Mouse (Mus musculus): Measurements from ENCODE around the gene Ssc5d. TPM values are rescaled to one million over a fixed set of nuclear protein-coding genes. Genes with fewer than 3 reads are reported as not detected.

Ssc5d gene
- polyA plus RNA-seq, 1 experiment = 4.5 TPM

DNA sequence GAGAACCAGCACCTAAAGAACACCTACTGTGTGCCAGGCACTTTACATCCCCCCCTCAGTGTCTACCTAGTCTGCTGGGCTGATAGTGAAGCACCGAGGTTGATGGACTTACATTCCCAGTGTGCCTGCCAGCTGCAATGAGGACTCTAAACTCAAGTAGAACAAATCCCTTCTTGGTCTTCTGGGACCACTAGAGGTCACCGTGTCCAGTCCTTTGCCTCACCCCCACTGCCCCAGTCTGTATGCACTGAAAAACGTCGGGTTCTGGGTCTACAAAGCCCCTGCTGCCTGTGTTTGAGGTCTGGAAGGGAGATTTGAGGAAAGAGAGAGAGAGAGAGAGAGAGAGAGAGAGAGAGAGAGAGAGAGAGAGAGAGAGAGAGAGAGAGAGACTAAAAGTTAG is 1.1 kb upstream of the Ssc5d start:
- Histone ChIP-seq H3K36me3 (ENCODE audit: control insufficient read depth, insufficient read depth, low read length) (peaks cover 13% of the 10 kb centered on the region), H3K4me1 (ENCODE audit: control insufficient read depth, insufficient read depth, insufficient read length, low read length) (peaks cover 2% of the 10 kb centered on the region), H3K27ac (ENCODE audit: insufficient read depth, low read depth, low read length) (peak overlapping the region; percentile 39), H3K4me3 (ENCODE audit: low read depth, low read length) (no peak overlapping the region), H3K27me3 (ENCODE audit: control insufficient read depth, insufficient read depth, low read length) (peaks cover 12% of the 10 kb centered on the region; the same call in 1 of the 2 replicates)
- no peak for TF ChIP-seq POLR2A (IDR thresholded peaks at IDR 0.05; ENCODE audit: low read depth, low read length)
- no peak for TF ChIP-seq CTCF (IDR thresholded peaks at IDR 0.05; ENCODE audit: extremely low read depth, insufficient read length, insufficient replicate concordance, low read depth, low read length)
- 2% methylated on average over 4 of the region's 4 CpGs for WGBS

GRCm38 (mm10) chr7:4924891-4925301 is 689 bp upstream of the Ssc5d start:
- peaks cover 12% of the 10 kb centered on the region; the same call in 1 of the 2 replicates for H3K27me3 ChIP-seq (ENCODE audit: control insufficient read depth, insufficient read depth, low read length)
- WGBS = 5% methylated on average over 4 of the region's 4 CpGs
- H3K4me3 ChIP-seq (ENCODE audit: low read depth, low read length) = no peak overlapping the region
- H3K4me1 ChIP-seq (ENCODE audit: control insufficient read depth, insufficient read depth, insufficient read length, low read length) = peaks cover 2% of the 10 kb centered on the region
- peak overlapping the region; percentile 63 for H3K27ac ChIP-seq (ENCODE audit: insufficient read depth, low read depth, low read length)
- H3K36me3 ChIP-seq (ENCODE audit: control insufficient read depth, insufficient read depth, low read length) = peaks cover 9% of the 10 kb centered on the region
- no peak for TF ChIP-seq CTCF (IDR thresholded peaks at IDR 0.05; ENCODE audit: extremely low read depth, insufficient read length, insufficient replicate concordance, low read depth, low read length)
- TF ChIP-seq POLR2A (IDR thresholded peaks at IDR 0.05; ENCODE audit: low read depth, low read length) = no peak

DNA sequence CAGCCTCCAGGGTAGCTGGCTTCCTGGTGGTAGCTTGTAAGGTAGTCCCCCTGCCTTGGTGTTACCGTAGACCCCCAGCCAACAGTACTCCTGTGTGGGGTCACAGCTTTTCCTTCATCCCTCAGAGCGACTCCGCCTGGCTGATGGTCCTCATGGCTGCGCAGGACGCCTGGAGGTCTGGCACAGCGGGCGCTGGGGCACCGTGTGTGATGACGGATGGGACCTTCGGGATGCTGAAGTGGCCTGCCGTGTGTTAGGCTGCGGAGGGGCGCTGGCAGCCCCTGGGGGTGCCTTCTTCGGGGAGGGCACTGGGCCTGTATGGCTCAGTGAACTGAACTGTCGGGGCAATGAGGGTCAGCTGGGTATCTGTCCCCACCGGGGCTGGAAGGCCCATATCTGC is 1.3 kb downstream of the Ssc5d start:
- WGBS = 81% methylated on average over 16 of the region's 16 CpGs
- TF ChIP-seq POLR2A (IDR thresholded peaks at IDR 0.05; ENCODE audit: low read depth, low read length) (no peak), CTCF (IDR thresholded peaks at IDR 0.05; ENCODE audit: extremely low read depth, insufficient read length, insufficient replicate concordance, low read depth, low read length) (no peak)
- H3K27ac ChIP-seq (ENCODE audit: insufficient read depth, low read depth, low read length) = no peak overlapping the region

DNA sequence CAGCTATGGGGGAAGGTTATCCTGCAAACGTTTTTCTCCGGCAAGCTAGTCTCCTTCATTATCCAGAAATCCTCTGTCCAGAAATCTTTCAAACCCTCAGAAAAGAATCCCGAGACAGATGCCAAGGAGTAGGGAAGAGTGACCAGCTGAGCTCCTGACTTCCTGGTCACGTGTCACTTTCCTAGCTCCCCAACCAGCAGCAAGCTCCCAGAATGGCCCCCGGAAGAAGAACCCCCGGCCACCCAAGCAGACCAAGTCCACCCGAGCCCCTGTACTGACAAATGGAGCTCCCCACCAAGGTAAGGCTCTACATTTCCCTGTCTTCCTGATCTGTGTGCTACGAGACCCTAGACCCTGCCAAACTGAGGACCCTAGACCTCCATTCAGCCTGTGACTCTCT is 2.1 kb downstream of the Ssc5d start:
- Histone ChIP-seq H3K4me1 (ENCODE audit: control insufficient read depth, insufficient read depth, insufficient read length, low read length) (no peaks in the 10 kb centered on the region; the same call in none of the 2 replicates), H3K27ac (ENCODE audit: insufficient read depth, low read depth, low read length) (0 out of 2 replicates have a peak overlapping the region, but pooled peaks have one; percentile 49), H3K27me3 (ENCODE audit: control insufficient read depth, insufficient read depth, low read length) (peaks cover 12% of the 10 kb centered on the region; the same call in 1 of the 2 replicates), H3K36me3 (ENCODE audit: control insufficient read depth, insufficient read depth, low read length) (no peaks in the 10 kb centered on the region), H3K4me3 (ENCODE audit: low read depth, low read length) (peak overlapping the region; percentile 41)
- TF ChIP-seq CTCF (IDR thresholded peaks at IDR 0.05; ENCODE audit: extremely low read depth, insufficient read length, insufficient replicate concordance, low read depth, low read length) = no peak
- no peak for TF ChIP-seq POLR2A (IDR thresholded peaks at IDR 0.05; ENCODE audit: low read depth, low read length)
- WGBS = 49% methylated on average over 8 of the region's 8 CpGs

More for the DNA sequence above, 1.3 kb downstream of the Ssc5d start:
- Histone ChIP-seq H3K4me3 (ENCODE audit: low read depth, low read length) (no peak overlapping the region), H3K36me3 (ENCODE audit: control insufficient read depth, insufficient read depth, low read length) (no peaks in the 10 kb centered on the region), H3K4me1 (ENCODE audit: control insufficient read depth, insufficient read depth, insufficient read length, low read length) (peaks cover 2% of the 10 kb centered on the region), H3K27me3 (ENCODE audit: control insufficient read depth, insufficient read depth, low read length) (peaks cover 12% of the 10 kb centered on the region; the same call in 1 of the 2 replicates)

DNA sequence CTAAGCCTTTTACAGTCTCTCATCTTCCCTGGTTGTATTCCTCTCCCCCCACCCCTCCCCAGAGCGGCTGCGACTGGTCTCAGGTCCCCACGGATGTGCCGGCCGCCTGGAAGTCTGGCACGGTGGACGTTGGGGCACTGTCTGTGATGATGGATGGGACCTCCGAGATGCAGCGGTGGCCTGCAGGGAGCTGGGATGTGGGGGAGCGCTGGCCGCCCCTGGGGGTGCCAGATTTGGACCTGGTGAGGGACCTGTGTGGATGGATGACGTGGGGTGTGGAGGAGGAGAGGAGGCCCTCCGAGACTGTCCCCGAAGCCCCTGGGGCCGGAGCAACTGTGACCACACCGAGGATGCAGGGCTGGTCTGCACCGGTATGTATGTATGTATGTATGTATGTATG is 2.7 kb downstream of the Ssc5d start:
- Histone ChIP-seq H3K4me1 (ENCODE audit: control insufficient read depth, insufficient read depth, insufficient read length, low read length) (no peaks in the 10 kb centered on the region; the same call in 1 of the 2 replicates), H3K4me3 (ENCODE audit: low read depth, low read length) (peak overlapping the region; percentile 41), H3K27me3 (ENCODE audit: control insufficient read depth, insufficient read depth, low read length) (0 out of 2 replicates have a peak, but pooled peaks cover 7% of the 10 kb centered on the region), H3K36me3 (ENCODE audit: control insufficient read depth, insufficient read depth, low read length) (no peaks in the 10 kb centered on the region), H3K27ac (ENCODE audit: insufficient read depth, low read depth, low read length) (no peak overlapping the region)
- 70% methylated on average over 17 of the region's 17 CpGs for WGBS
- no peak for TF ChIP-seq POLR2A (IDR thresholded peaks at IDR 0.05; ENCODE audit: low read depth, low read length)
- no peak for TF ChIP-seq CTCF (IDR thresholded peaks at IDR 0.05; ENCODE audit: extremely low read depth, insufficient read length, insufficient replicate concordance, low read depth, low read length)

DNA sequence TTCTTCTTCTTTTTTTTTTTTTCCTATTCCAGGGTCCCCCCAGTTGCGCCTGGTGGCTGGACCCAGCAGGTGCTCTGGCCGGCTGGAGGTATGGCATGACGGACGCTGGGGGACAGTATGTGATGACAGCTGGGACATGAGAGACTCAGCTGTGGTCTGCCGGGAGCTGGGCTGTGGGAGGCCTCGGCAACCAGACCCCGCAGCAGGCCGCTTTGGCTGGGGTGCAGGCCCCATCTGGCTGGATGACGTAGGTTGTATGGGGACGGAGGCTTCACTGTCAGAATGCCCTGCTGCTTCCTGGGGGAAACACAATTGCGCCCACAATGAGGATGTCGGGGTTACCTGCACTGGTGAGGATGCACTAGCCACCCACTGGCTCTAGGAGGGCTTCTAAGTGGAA is 7.5 kb downstream of the Ssc5d start:
- Histone ChIP-seq H3K27me3 (ENCODE audit: control insufficient read depth, insufficient read depth, low read length) (no peaks in the 10 kb centered on the region), H3K36me3 (ENCODE audit: control insufficient read depth, insufficient read depth, low read length) (no peaks in the 10 kb centered on the region), H3K27ac (ENCODE audit: insufficient read depth, low read depth, low read length) (no peak overlapping the region), H3K4me1 (ENCODE audit: control insufficient read depth, insufficient read depth, insufficient read length, low read length) (no peaks in the 10 kb centered on the region), H3K4me3 (ENCODE audit: low read depth, low read length) (no peak overlapping the region)
- no peak for TF ChIP-seq CTCF (IDR thresholded peaks at IDR 0.05; ENCODE audit: extremely low read depth, insufficient read length, insufficient replicate concordance, low read depth, low read length)
- no peak for TF ChIP-seq POLR2A (IDR thresholded peaks at IDR 0.05; ENCODE audit: low read depth, low read length)
- 81% methylated on average over 12 of the region's 12 CpGs for WGBS

GRCm38 (mm10) chr7:4934160-4934914 is 8.8 kb downstream of the Ssc5d start:
- TF ChIP-seq CTCF (IDR thresholded peaks at IDR 0.05; ENCODE audit: extremely low read depth, insufficient read length, insufficient replicate concordance, low read depth, low read length) (no peak; the same call in 1 of the 2 replicates), POLR2A (IDR thresholded peaks at IDR 0.05; ENCODE audit: low read depth, low read length) (no peak)
- WGBS = 74% methylated on average over 4 of the region's 4 CpGs
- no peak overlapping the region for H3K27ac ChIP-seq (ENCODE audit: insufficient read depth, low read depth, low read length)
- no peaks in the 10 kb centered on the region for H3K27me3 ChIP-seq (ENCODE audit: control insufficient read depth, insufficient read depth, low read length)
- H3K36me3 ChIP-seq (ENCODE audit: control insufficient read depth, insufficient read depth, low read length) = no peaks in the 10 kb centered on the region
- H3K4me3 ChIP-seq (ENCODE audit: low read depth, low read length) = no peak overlapping the region
- H3K4me1 ChIP-seq (ENCODE audit: control insufficient read depth, insufficient read depth, insufficient read length, low read length) = no peaks in the 10 kb centered on the region

All from small intestine, adult 2 months (tissue).